Comparison of ENCODE assay signal across 20 mouse cellular contexts in genomic region chr13:10220403-10220802, GRCm38 (mm10).
A peak's percentile ranks its signal among the peaks of the same experiment; 100 is the strongest.
DNase-seq lines count a peak whose midpoint lies in the region; ATAC-seq and TF ChIP-seq lines count a peak whose summit lies in the region.
"Had no signal": no experiment of that assay in that cellular context is flagged by ENCODE, and none has a peak within 500 bp of the region (broad histone marks: within the 10 kb centered on the region; RNA-seq: fewer than 3 reads in every experiment).

No protein-coding gene starts in this region.

- intact Hi-C loops in left cerebral cortex, postnatal 25 days (cut with DNase I): no loop called here

- H3K4me3 ChIP-seq in kidney, embryonic 14.5 days (ENCODE audit: low read length): no peak overlapping the region
- H3K4me3 ChIP-seq in MEL (ENCODE audit: control insufficient read depth in 1 of 2, insufficient read depth in 1 of 2, low read depth in 2 of 2, low read length in 2 of 2): peak overlapping the region in 1 of 2 experiments; percentile 12; a peak in 1 of 4 replicates
- H3K4me3 ChIP-seq: forebrain, embryonic 10.5 days; heart, adult 2 months; hindbrain, embryonic 12.5 days; left cerebral cortex, adult 2 months; liver, embryonic 12.5 days; lung, embryonic 15.5 days; midbrain, embryonic 13.5 days had no signal

- H3K9ac ChIP-seq in kidney, embryonic 14.5 days (ENCODE audit: low read depth, low read length): no peak overlapping the region
- no peak overlapping the region for H3K9ac ChIP-seq in MEL (ENCODE audit: control insufficient read depth, low read depth, low read length, poor library complexity, severe bottlenecking)
- H3K9ac ChIP-seq: hindbrain, embryonic 12.5 days; liver, embryonic 12.5 days; lung, embryonic 15.5 days; midbrain, embryonic 13.5 days had no signal

- ATAC-seq in kidney, embryonic 14.5 days (ENCODE audit: low FRiP score, low TSS enrichment): no peak
- ATAC-seq in common myeloid progenitor, adult 5-6 weeks (replicated peaks; ENCODE audit: low read depth, poor library complexity, severe bottlenecking): peak; percentile 95
- ATAC-seq in megakaryocyte progenitor cell, adult 5-6 weeks (replicated peaks; ENCODE audit: poor library complexity): peak; percentile 96
- no peak for ATAC-seq in monocyte, adult 5-6 weeks (replicated peaks; ENCODE audit: insufficient number of reproducible peaks, low FRiP score, low TSS enrichment, poor library complexity, severe bottlenecking)
- ATAC-seq: CD4-positive, CD25-positive, alpha-beta regulatory T cell, adult 4 months; liver, embryonic 12.5 days; midbrain, embryonic 13.5 days had no signal

- H3K4me2 ChIP-seq in kidney, embryonic 14.5 days (replicated peaks; ENCODE audit: low read depth, low read length): no peak overlapping the region
- H3K4me2 ChIP-seq: hindbrain, embryonic 12.5 days; liver, embryonic 12.5 days; lung, embryonic 15.5 days; midbrain, embryonic 13.5 days had no signal

- no peak for TF ChIP-seq POLR2A in MEL (IDR thresholded peaks at IDR 0.05; ENCODE audit: control insufficient read depth in 1 of 2, insufficient read depth in 1 of 2, low read depth in 1 of 2, low read length in 2 of 2, poor library complexity in 1 of 2)

- 81% methylated on average over 4 of the region's 4 CpGs for WGBS in kidney, embryonic 14.5 days

- H3K27me3 ChIP-seq in kidney, embryonic 14.5 days (ENCODE audit: control insufficient read depth, insufficient read depth, low read length): no peaks in the 10 kb centered on the region
- H3K27me3 ChIP-seq in MEL (ENCODE audit: control insufficient read depth in 1 of 2, insufficient read depth in 2 of 2, low read length in 2 of 2): no peaks in the 10 kb centered on the region
- H3K27me3 ChIP-seq: hindbrain, embryonic 12.5 days; liver, embryonic 12.5 days; lung, embryonic 15.5 days; midbrain, embryonic 13.5 days had no signal

- no peak for TF ChIP-seq EP300 in MEL (IDR thresholded peaks at IDR 0.05; ENCODE audit: low read depth in 1 of 2, low read length in 2 of 2)

- no peaks in the 10 kb centered on the region for H3K9me3 ChIP-seq in kidney, embryonic 14.5 days (ENCODE audit: control insufficient read depth, low read length)
- no peaks in the 10 kb centered on the region for H3K9me3 ChIP-seq in MEL (replicated peaks; ENCODE audit: insufficient read depth, low read length)
- H3K9me3 ChIP-seq: forebrain, embryonic 10.5 days; hindbrain, embryonic 12.5 days; liver, embryonic 12.5 days; lung, embryonic 15.5 days; midbrain, embryonic 13.5 days had no signal

- H3K27ac ChIP-seq in kidney, embryonic 14.5 days (ENCODE audit: low read depth, low read length): no peak overlapping the region
- H3K27ac ChIP-seq in MEL (ENCODE audit: control insufficient read depth, low read depth, low read length): no peak overlapping the region
- H3K27ac ChIP-seq: forebrain, embryonic 10.5 days; heart, adult 2 months; hindbrain, embryonic 12.5 days; left cerebral cortex, adult 2 months; liver, embryonic 12.5 days; lung, embryonic 15.5 days; macrophage; midbrain, embryonic 13.5 days had no signal

- no peak for TF ChIP-seq RAD21 in MEL (IDR thresholded peaks at IDR 0.05; ENCODE audit: low read depth, low read length)

- H3K36me3 ChIP-seq in kidney, embryonic 14.5 days (ENCODE audit: control insufficient read depth, insufficient read depth, low read length): no peaks in the 10 kb centered on the region
- H3K36me3 ChIP-seq in MEL (ENCODE audit: control insufficient read depth in 1 of 2, insufficient read depth in 2 of 2, low read length in 2 of 2): no peaks in the 10 kb centered on the region
- H3K36me3 ChIP-seq: forebrain, embryonic 10.5 days; hindbrain, embryonic 12.5 days; liver, embryonic 12.5 days; lung, embryonic 15.5 days; midbrain, embryonic 13.5 days had no signal

- peak; percentile 19 for DNase-seq in kidney, adult 9 months
- DNase-seq in MEL (ENCODE audit: low read depth, low spot score): peak; percentile 30
- DNase-seq in left cerebral cortex, postnatal 25 days (ENCODE audit: low spot score in 2 of 2): no peak
- DNase-seq: cerebellum, adult 18-20 months; cerebellum, postnatal 36 days; thymus, adult 18-20 months; thymus, postnatal 4 days had no signal

- H3K4me1 ChIP-seq in kidney, embryonic 14.5 days (ENCODE audit: control insufficient read depth, insufficient read depth, low read length): no peaks in the 10 kb centered on the region
- H3K4me1 ChIP-seq in MEL (ENCODE audit: control insufficient read depth in 1 of 2, insufficient read depth in 2 of 2, low read length in 2 of 2): no peaks in the 10 kb centered on the region
- H3K4me1 ChIP-seq: forebrain, embryonic 10.5 days; hindbrain, embryonic 12.5 days; liver, embryonic 12.5 days; lung, embryonic 15.5 days; midbrain, embryonic 13.5 days had no signal

- H3K79me2 ChIP-seq in MEL (ENCODE audit: control insufficient read depth, insufficient read depth, low read length, poor library complexity): no peaks in the 10 kb centered on the region

- TF ChIP-seq CTCF in MEL (IDR thresholded peaks at IDR 0.05 in 2 of 3, conservative IDR thresholded peaks at IDR 0.05 in 1 of 3; ENCODE audit: control insufficient read depth in 1 of 3, insufficient read depth in 1 of 3, low read depth in 2 of 3, low read length in 3 of 3, poor library complexity in 1 of 3, severe bottlenecking in 1 of 3): no peak

TF ChIP-seq in MEL, 35 proteins besides CTCF, POLR2A, EP300 and RAD21:
- TF ChIP-seq UBTF (IDR thresholded peaks at IDR 0.05; ENCODE audit: borderline replicate concordance, insufficient read depth, low read depth, low read length) (no peak), TAL1 (IDR thresholded peaks at IDR 0.05; ENCODE audit: low read length) (peak; percentile 25; the same call in 1 of the 2 replicates)

Comparison
In these comparisons a context has a peak if more than half of its experiments do, and no peak if none do; other contexts are left out.
1. DNase-seq: peak in kidney, adult 9 months (single experiment) and MEL (single experiment); none in left cerebral cortex, postnatal 25 days (0 of 2).
2. ATAC-seq: peak in common myeloid progenitor, adult 5-6 weeks (single experiment) and megakaryocyte progenitor cell, adult 5-6 weeks (single experiment); none in kidney, embryonic 14.5 days (single experiment) and monocyte, adult 5-6 weeks (single experiment).